Mouse (Mus musculus): ENCODE measurements around the gene Stab1. TPM values are rescaled to one million over a fixed set of nuclear protein-coding genes. Genes with fewer than 3 reads are reported as not detected.

Gene Stab1
- total RNA-seq, 2 experiments from 2014 or later, result 26.9 to 40.4 TPM

GRCm38 (mm10) chr14:31165991-31166630 lies 2.3 kb downstream of the Stab1 start:
- DNase-seq (ENCODE audit: low spot score in 2 of 2), result no peak

GRCm38 (mm10) chr14:31165458-31165857 lies 3.0 kb downstream of the Stab1 start:
- no peak for DNase-seq (ENCODE audit: low spot score in 2 of 2)

GRCm38 (mm10) chr14:31165010-31165409 lies 3.4 kb downstream of the Stab1 start:
- DNase-seq (ENCODE audit: low spot score in 2 of 2), result no peak

GRCm38 (mm10) chr14:31164067-31164466 lies 4.4 kb downstream of the Stab1 start:
- DNase-seq (ENCODE audit: low spot score in 2 of 2), result no peak

DNA sequence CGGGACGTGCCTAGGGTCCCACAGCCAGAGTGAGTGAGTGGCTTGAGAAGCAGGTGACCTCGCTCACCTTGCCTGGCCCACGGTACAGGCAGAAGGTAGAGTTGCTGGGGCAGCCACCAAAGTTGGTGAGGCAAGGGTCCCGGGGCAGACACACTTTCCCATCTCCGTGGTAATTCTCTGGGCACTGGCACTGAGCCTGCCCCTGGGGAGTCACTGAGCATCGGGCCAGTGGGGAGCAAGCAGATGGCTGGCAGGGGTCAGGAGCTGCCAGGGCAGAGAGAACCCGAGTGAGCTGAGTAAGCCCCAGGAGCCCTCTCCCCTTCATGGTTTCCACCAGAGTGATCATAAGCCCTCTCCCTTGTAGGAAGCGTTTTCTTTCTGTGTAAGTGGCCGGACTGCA lies 6.8 kb downstream of the Stab1 start:
- DNase-seq (ENCODE audit: low spot score in 2 of 2), result no peak

GRCm38 (mm10) chr14:31161191-31161590 lies 7.2 kb downstream of the Stab1 start:
- no peak for DNase-seq (ENCODE audit: low spot score in 2 of 2)

GRCm38 (mm10) chr14:31160196-31161150 lies 8.0 kb downstream of the Stab1 start:
- DNase-seq (ENCODE audit: low spot score in 2 of 2), result no peak

DNA sequence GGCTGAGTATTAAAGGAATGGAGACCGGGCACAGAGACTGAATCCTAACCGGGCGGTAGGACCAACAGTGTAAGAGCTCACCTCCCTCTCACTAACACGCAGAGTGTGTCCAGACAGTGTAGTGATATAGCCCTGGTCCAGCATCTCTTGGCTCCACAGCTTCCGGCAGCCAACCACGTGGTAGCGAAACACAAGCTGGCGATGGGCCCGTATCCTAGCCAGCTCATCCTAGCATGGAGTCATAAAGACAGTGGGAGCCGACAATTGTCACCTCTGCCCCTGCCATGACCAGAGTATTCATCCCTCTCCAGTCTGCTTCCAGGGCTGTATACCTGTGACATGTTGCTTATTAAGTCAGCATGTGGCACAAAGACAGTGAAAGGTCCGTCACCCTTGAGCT lies 22.7 kb downstream of the Stab1 start:
- DNase-seq (ENCODE audit: low spot score in 2 of 2), result no peak

GRCm38 (mm10) chr14:31141011-31141410 lies 27.4 kb downstream of the Stab1 start:
- DNase-seq (ENCODE audit: low spot score in 2 of 2), result no peak

GRCm38 (mm10) chr14:31140141-31140540 lies 28.3 kb downstream of the Stab1 start:
- DNase-seq (ENCODE audit: low spot score in 2 of 2), result no peak

GRCm38 (mm10) chr14:31139666-31140065 lies 28.8 kb downstream of the Stab1 start:
- DNase-seq (ENCODE audit: low spot score in 2 of 2), result no peak

GRCm38 (mm10) chr14:31138897-31139429 lies 29.5 kb downstream of the Stab1 start:
- no peak for DNase-seq (ENCODE audit: low spot score in 2 of 2)

DNA sequence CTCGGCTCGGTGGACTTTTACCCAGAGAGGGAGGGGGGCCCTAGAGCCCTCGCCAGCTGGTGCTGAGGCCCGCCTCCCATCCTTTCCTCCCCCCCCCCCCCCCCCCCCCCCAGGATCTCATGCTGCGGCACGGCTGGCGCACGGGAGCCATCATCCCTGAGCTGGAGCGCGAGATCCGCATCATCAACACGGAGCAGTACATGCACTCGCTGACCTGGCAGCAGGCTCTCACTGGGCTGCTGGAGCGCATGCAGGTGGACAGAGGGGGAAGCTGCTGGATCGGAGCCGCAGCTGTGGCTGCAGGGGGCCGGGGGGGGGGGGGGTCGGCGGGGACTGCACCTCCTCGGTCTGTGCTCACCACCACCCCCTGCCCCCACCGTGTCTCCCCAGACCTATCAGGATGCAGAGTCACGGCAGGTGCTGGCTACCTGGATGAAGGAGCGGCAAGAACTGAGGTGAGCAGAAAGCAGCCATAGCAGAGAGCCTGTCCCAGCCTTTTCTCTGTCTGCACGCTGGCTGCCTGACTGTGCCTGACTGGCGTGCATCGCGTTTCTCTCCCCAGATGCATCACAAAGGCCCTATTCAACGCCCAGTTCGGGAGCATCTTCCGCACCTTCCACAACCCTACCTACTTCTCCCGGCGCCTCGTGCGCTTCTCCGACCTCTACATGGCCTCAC lies 30.1 kb downstream of the Stab1 start:
- DNase-seq (ENCODE audit: low spot score in 2 of 2), result no peak

- no peak for DNase-seq (ENCODE audit: low spot score in 2 of 2)
Observed at GRCm38 (mm10) chr14:31137791-31138190, 30.6 kb downstream of the Stab1 start.

DNA sequence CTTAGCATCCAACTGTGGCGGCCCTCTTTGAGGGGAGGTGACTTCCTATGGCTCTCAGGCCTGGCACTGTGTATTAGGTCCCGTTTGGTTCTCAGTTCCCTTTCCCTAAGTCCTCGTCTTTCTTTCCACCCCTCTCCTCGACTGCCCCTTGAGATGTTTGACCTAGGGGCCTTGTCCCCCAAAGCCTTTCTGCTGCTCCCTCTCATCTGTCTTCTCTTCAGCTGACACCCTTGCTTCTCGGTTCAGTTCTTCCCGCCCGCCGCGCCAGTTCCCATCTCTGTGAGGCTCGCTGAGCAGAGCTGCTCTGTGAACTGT lies 31.2 kb downstream of the Stab1 start:
- no peak for DNase-seq (ENCODE audit: low spot score in 2 of 2)

DNA sequence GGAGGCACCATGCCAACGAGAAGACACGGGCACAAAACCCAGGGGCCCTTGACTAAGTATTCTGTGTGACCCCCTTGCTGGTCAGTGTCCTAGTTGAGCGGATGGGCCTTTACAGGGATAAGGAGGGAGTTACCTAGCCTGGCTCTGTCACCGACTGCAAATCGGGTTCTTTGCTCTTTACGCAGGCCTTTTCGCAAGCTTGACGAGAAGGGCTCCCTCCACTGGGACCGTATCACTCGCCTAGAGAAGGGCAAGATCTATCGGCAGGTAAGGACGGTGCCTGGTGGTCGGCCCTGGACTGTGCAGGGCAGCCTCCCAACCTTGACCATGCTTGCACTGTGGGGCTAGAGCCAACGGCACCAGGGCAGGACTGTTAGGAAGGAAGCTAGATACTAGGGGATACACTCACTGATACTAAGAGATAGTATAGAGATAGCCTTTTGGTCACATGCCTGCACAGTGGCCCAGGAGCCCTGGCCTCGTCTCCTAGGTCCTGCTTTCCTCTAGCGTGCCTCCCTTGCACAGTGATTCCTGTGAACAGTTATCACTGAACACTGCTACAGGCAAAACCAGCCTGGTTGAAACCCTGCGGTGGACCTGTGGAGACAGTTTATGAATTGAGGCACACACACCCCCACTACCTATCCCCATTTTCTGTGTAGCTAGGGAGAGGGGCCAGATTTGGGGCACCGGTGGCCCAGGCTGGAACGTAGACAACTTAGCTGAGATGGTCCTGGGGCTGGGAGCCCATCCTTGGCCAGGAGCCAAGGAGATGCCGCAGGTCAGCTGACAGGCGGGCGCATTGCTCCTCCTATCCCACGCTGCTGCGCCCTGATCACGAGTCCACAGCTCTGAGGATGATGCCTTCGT lies 31.8 kb downstream of the Stab1 start:
- DNase-seq (ENCODE audit: low spot score in 2 of 2), result no peak

DNA sequence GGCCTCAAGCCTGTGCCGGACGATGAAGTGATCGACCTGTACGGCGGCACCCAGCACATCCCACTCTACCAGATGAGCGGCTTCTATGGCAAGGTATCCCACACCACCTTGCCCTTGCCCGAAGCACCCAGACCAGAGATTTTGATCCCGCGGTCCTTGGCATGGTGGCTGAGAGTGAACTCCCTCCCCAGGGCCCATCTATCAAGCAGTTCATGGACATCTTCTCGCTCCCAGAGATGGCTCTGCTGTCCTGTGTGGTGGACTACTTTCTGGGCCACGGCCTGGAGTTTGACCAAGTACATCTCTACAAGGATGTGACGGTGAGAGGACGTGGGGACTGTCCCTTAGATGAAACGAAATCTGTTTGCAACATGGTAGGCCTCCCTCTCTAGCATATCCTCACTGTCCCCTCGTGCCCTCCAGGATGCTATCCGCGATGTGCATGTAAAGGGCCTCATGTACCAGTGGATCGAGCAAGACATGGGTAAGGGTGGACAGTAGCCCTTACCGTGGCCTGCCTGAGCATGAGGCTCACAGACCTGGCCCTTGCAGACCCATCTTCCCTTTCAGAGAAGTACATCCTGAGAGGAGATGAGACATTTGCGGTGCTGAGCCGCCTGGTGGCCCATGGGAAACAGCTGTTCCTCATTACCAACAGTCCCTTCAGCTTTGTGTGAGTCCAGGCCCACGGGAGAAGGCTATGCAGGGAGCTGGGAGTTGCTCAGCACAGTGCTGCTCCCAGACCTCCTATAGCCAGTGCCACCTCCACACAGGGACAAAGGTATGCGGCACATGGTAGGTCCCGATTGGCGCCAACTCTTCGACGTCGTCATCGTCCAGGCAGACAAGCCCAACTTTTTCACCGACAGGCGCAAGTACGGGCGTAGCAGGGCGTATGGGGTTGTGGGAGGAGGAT lies 32.7 kb downstream of the Stab1 start:
- DNase-seq (ENCODE audit: low spot score in 2 of 2), result no peak

GRCm38 (mm10) chr14:31134015-31135000 lies 34.1 kb downstream of the Stab1 start:
- DNase-seq (ENCODE audit: low spot score in 2 of 2), result peak; percentile 57 to 61
